In the genomic region with DNA sequence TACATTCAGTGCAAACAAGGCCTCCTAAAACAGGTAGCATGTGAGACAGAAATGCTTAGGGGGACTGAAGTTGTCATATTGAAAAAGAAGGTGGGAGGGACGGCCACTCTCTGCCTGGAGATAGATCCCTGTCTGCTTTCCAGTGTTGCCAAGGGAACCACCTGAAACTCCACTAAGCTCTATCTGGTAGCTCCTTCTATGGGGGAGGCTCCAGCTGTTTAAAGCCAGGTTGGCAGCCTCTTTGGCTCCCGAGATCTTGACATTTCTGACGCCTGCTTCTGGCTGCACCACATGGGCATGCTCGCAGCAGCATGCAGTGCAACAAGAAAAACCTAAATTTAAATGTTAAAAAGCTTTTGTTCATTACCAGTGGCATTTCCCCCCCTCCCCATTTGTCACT, we compare ENCODE assay signal across 16 mouse cellular contexts.
A peak's percentile ranks its signal among the peaks of the same experiment; 100 is the strongest.
DNase-seq lines count a peak whose midpoint lies in the region; ATAC-seq lines count a peak whose summit lies in the region.
"Had no signal": no experiment of that assay in that cellular context is flagged by ENCODE, and none has a peak within 500 bp of the region (broad histone marks: within the 10 kb centered on the region; RNA-seq: fewer than 3 reads in every experiment).

No protein-coding gene starts in this region.

- intact Hi-C loops in left cerebral cortex, postnatal 14 days (cut with DNase I): loop anchor here (5.0 kb wide), 1 partner anchor 66 kb away; no protein-coding TSS in a partner anchor
- intact Hi-C loops in left cerebral cortex, postnatal 36 days (cut with DNase I): loop anchor here (5.0 kb wide), 1 partner anchor 66 kb away; no protein-coding TSS in a partner anchor

- no peak for DNase-seq in forebrain, embryonic 11.5 days (ENCODE audit: low spot score)
- peak; percentile 22 to 26 for DNase-seq in left cerebral cortex, postnatal 14 days (ENCODE audit: low spot score in 2 of 2)
- no peak for DNase-seq in left cerebral cortex, postnatal 36 days (ENCODE audit: low spot score in 2 of 2)
- peak; percentile 61 for DNase-seq in layer of hippocampus, adult 9-11 months
- DNase-seq in right cerebral cortex, postnatal 14 days: peak; percentile 10
- DNase-seq in adrenal gland, adult (ENCODE audit: inconsistent age in 2 of 2, low spot score in 1 of 2): no peak
- DNase-seq in embryo, embryonic 9.5 days (ENCODE audit: extremely low spot score): no peak
- DNase-seq: adrenal gland, postnatal 36 days; cerebellum, postnatal 10 days; kidney, adult 2 months; liver, embryonic 13.5 days; thymus, postnatal 25 days had no signal

- no peaks in the 10 kb centered on the region for H3K27me3 ChIP-seq in forebrain, embryonic 16.5 days (replicated peaks; ENCODE audit: control insufficient read depth, insufficient read depth, low read length)
- H3K27me3 ChIP-seq in forebrain, embryonic 11.5 days (ENCODE audit: control insufficient read depth, insufficient read depth, low read length): no peaks in the 10 kb centered on the region
- H3K27me3 ChIP-seq: heart, embryonic 15.5 days; hindbrain, embryonic 12.5 days; liver, embryonic 13.5 days had no signal

- H3K9ac ChIP-seq in forebrain, embryonic 16.5 days (replicated peaks; ENCODE audit: low read depth, low read length): no peak overlapping the region
- no peak overlapping the region for H3K9ac ChIP-seq in forebrain, embryonic 11.5 days (ENCODE audit: low read length)
- H3K9ac ChIP-seq: heart, embryonic 15.5 days; hindbrain, embryonic 12.5 days; liver, embryonic 13.5 days had no signal

- H3K4me1 ChIP-seq in forebrain, embryonic 16.5 days (replicated peaks; ENCODE audit: control insufficient read depth, insufficient read depth, low read length): peaks cover 6% of the 10 kb centered on the region; the same call in 1 of the 2 replicates
- H3K4me1 ChIP-seq in forebrain, embryonic 11.5 days (replicated peaks; ENCODE audit: control insufficient read depth, insufficient read depth, low read length): no peaks in the 10 kb centered on the region
- H3K4me1 ChIP-seq: heart, embryonic 15.5 days; hindbrain, embryonic 12.5 days; liver, embryonic 13.5 days had no signal

- H3K9me3 ChIP-seq in forebrain, embryonic 16.5 days (ENCODE audit: control insufficient read depth, low read length): no peaks in the 10 kb centered on the region
- H3K9me3 ChIP-seq in forebrain, embryonic 11.5 days (ENCODE audit: control insufficient read depth, low read length): no peaks in the 10 kb centered on the region
- H3K9me3 ChIP-seq: heart, embryonic 15.5 days; hindbrain, embryonic 12.5 days; liver, embryonic 13.5 days had no signal

- no peak overlapping the region for H3K4me2 ChIP-seq in forebrain, embryonic 16.5 days (ENCODE audit: low read length)
- no peak overlapping the region for H3K4me2 ChIP-seq in forebrain, embryonic 11.5 days (ENCODE audit: low read depth, low read length, severe bottlenecking)
- H3K4me2 ChIP-seq: heart, embryonic 15.5 days; hindbrain, embryonic 12.5 days; liver, embryonic 13.5 days had no signal

- no peak overlapping the region for H3K4me3 ChIP-seq in forebrain, embryonic 16.5 days (replicated peaks; ENCODE audit: low read length)
- H3K4me3 ChIP-seq in forebrain, embryonic 11.5 days (ENCODE audit: low read depth, low read length): no peak overlapping the region
- H3K4me3 ChIP-seq: heart, embryonic 15.5 days; hindbrain, embryonic 12.5 days; liver, embryonic 13.5 days had no signal

- no peaks in the 10 kb centered on the region for H3K36me3 ChIP-seq in forebrain, embryonic 16.5 days (ENCODE audit: control insufficient read depth, insufficient read depth)
- H3K36me3 ChIP-seq in forebrain, embryonic 11.5 days (ENCODE audit: control insufficient read depth, insufficient read depth, low read length): no peaks in the 10 kb centered on the region
- H3K36me3 ChIP-seq: heart, embryonic 15.5 days; hindbrain, embryonic 12.5 days; liver, embryonic 13.5 days had no signal

- no peak overlapping the region for H3K27ac ChIP-seq in forebrain, embryonic 16.5 days (ENCODE audit: low read length)
- H3K27ac ChIP-seq in forebrain, embryonic 11.5 days (ENCODE audit: low read depth, low read length): no peak overlapping the region
- H3K27ac ChIP-seq: heart, embryonic 15.5 days; hindbrain, embryonic 12.5 days; liver, embryonic 13.5 days; stomach, postnatal 0 days had no signal

- ATAC-seq in forebrain, embryonic 16.5 days: peak; percentile 57; the same call in 1 of the 2 replicates
- no peak for ATAC-seq in forebrain, embryonic 11.5 days (replicated peaks; ENCODE audit: low FRiP score)

- 18% methylated on average over 4 of the region's 4 CpGs for WGBS in forebrain, embryonic 16.5 days
- WGBS in forebrain, embryonic 11.5 days: 39% methylated on average over 4 of the region's 4 CpGs

Comparison
In these comparisons a context has a peak if more than half of its experiments do, and no peak if none do; other contexts are left out.
1. DNase-seq: peak in left cerebral cortex, postnatal 14 days (2 of 2), layer of hippocampus, adult 9-11 months (single experiment) and right cerebral cortex, postnatal 14 days (single experiment); none in forebrain, embryonic 11.5 days (single experiment), left cerebral cortex, postnatal 36 days (0 of 2), adrenal gland, adult (0 of 2) and embryo, embryonic 9.5 days (single experiment).